Mouse (Mus musculus): ENCODE measurements around the gene Slc5a2. TPM values are rescaled to one million over a fixed set of nuclear protein-coding genes. Genes with fewer than 3 reads are reported as not detected.

Gene Slc5a2
- total RNA-seq (2023), result not detected

GRCm38 (mm10) chr7:128265411-128265810 is at the start of gene Slc5a2:
Slc5a2 (plus strand) TSS chr7:128265657.

DNA sequence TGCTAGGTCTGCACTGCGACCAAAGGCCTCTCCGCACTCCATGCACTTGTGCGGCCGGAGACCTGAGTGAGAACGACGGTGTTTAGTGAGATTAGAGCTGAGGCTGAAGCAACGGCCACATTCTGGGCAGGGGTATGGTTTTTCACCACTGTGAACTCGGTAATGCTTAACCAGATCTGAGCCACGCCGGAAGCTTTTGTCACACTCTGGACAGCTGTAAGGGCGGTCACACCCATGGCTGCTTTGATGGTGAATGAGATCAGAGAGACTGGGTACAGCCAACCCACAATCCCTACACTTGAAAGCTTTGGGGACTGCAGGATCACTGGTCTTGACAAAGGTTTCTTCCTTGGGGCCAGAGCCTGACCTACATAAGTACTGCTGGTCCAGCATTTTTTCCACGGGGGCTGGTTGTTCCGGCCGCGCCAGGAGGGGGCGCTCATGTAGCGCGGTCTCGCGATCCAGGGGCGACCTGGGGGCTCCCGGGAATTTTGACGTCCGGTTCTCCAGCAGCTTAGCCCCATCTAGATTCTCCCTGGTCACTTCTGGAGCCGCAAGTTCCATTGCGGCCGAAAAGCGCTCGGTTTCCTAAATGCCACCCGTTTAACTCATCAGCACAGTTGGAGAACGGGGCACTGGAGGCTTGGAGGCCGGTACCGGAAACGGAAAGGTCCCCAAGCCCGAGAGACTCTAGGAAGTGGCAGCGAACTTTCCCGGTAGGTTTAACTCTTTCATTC is 28.4 kb upstream of the Slc5a2 start, which contains the start of gene Armc5:
Gene Armc5 (plus strand): TSS at position 487 of the 737 bp plus-strand sequence.

GRCm38 (mm10) chr7:128237927-128238778 is 27.3 kb upstream of the Slc5a2 start, which contains the start of gene 9130023H24Rik:
9130023H24Rik (minus strand) TSS chr7:128238031.

DNA sequence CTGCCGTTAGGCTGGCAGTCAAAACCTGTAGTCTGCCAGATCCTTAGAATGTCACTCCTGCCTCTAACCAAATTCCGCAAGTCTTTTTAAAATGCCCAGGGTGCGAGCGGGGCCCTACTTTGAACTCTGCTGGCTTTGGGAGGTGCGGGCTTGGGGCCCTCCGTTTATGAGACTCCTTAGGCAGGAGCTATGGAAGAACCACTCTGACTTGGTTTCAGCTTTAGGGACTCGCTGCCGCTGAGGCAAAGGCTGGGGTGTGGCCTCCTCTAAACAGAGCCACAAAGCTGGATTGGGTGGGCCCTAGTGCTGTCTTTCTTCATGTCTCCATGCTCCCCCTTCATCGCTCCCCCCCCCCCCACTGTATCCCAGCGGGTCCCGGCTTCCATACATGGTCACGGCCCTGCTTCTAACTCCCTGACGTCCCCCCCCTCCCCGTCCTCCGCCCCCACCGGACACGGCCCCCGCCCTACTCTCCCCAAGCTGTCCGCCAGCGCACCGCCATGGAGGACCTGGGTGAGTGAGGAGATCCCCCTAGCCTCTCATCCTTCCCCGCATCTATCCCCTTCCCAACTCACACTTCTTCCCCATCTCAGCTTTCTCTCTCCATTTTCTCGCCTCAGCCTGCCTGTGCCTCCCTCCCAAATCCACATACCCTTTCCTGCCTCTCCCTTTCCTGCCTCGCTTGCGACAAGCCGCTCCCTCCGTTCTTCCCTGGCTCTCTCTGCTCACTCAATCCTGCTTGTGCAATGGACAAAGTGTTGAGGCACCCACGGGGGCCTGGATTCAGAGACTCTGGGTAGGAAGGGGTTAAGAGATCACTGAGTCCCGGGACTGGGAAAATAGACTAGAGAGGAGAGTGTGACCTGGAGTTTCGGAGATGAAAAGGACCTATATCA is 18.7 kb upstream of the Slc5a2 start, which contains the start of gene Tgfb1i1:
Gene Tgfb1i1 (plus strand): TSS at position 317 of the 896 bp plus-strand sequence.

DNA sequence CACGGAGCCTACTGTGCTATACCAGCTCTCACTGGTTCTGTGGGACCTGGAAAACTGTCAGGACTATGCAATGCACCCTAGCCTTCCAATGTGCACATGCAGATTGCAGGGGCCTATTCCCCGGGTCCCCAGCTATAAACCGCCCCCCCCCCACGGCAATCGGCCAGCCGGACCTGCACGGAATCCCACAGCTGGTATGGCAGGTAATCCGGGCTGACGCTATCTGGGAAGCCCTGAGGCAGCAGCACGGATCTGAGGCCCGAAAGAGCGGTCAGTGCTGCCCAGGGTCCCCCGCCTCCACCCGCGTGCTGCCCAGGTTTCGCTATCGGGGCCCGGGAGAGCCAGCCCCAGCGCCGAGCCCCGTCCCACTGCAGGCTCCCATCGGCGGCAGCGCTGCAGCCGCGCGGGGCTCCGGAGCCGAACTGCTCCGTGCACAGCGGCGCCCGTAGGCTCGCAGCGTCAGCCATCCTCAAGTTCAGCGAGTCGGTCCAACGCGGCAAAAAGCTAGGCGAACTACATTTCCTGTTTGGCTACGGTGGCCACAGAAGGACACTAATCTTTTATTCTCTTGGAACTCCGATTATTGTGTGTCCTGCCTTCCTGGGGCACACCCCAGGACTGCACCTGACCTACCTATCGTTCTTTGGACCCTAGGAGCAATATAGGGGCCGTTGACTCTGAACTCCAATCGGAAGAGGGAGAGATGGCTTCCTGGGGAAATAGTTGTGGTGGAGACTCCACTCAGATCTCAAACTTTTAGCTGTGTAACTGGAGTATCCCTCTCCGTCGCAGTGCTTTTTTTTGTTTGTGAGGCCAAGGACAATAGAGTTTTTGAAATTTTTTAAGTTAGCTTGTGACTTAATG is 32.4 kb downstream of the Slc5a2 start, which contains the start of gene BC017158:
Gene BC017158 (minus strand): TSS at position 554 of the 864 bp plus-strand sequence.

Other genes starting within 250 kb of the Slc5a2 start
- gene Itgam, start 203.0 kb upstream of the Slc5a2 start, total RNA-seq (2023), result 100 to 1,000 TPM; 774 to 879 TPM
- 10 to 100 TPM in 1 of 2 experiments, 1 to 10 TPM in 1; 4.9 to 20.5 TPM for gene Gm49368, start 203.0 kb upstream of the Slc5a2 start, total RNA-seq (2023)
- gene Itgax, start 136.1 kb upstream of the Slc5a2 start, total RNA-seq (2023), result 10 to 100 TPM; 11.8 to 14.7 TPM
- gene Itgad, start 111.3 kb upstream of the Slc5a2 start, total RNA-seq (2023), result 1 to 10 TPM in 1 of 2 experiments, under 1 TPM in 1; 0.79 to 1.1 TPM
- not detected for gene Cox6a2, start 59.3 kb upstream of the Slc5a2 start, total RNA-seq (2023)
- gene Armc5, start 28.3 kb upstream of the Slc5a2 start, total RNA-seq (2023), result 10 to 100 TPM; 10.9 to 12.7 TPM
- 1 to 10 TPM; 3.4 TPM for gene 9130023H24Rik, start 27.6 kb upstream of the Slc5a2 start, total RNA-seq (2023)
- 1 to 10 TPM in 1 of 2 experiments, under 1 TPM in 1; 0.79 to 1.5 TPM for gene Tgfb1i1, start 18.8 kb upstream of the Slc5a2 start, total RNA-seq (2023)
- 10 to 100 TPM; 17.3 to 17.7 TPM for gene BC017158, start 32.5 kb downstream of the Slc5a2 start, total RNA-seq (2023)
- gene Rgs10, start 153.1 kb downstream of the Slc5a2 start, total RNA-seq (2023), result 10 to 100 TPM; 42.5 to 47.0 TPM
- gene Tial1, start 196.1 kb downstream of the Slc5a2 start, total RNA-seq (2023), result 10 to 100 TPM; 73.7 to 91.1 TPM

Data from neutrophil, adult 83 days (primary cell).